20 mouse cellular contexts compared by ENCODE assay signal in the genomic region with DNA sequence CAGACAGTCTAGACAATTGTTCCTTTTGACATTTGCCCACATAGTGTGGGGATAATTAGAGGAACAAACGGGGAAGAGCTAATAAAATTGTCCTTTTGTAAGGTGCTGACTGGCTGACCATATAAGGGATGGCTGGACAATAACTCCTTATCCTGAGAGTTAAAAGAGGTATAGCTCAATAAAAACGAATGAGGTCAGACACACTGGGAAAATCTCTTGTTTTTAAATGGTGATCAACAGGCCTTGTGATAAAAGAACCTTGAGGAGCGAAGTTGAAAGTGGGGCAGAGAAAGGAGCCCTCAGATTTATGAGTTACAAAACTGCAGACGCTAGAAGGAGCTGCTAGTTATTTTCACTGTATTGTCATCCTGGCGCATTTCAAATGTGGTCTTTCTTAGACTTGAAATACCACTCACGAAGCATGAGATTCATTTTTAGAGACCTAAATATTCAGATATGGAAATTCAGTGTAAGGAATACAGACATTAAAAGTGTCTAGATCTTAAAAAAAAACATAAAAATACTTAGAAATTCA. TPM values are rescaled to one million over a fixed set of nuclear protein-coding genes. Genes with fewer than 3 reads are reported as not detected.
DNase-seq lines count a peak whose midpoint lies in the region; ATAC-seq lines count a peak whose summit lies in the region.
"Had no signal": no experiment of that assay in that cellular context is flagged by ENCODE, and none has a peak within 500 bp of the region (broad histone marks: within the 10 kb centered on the region; RNA-seq: fewer than 3 reads in every experiment).

No protein-coding gene starts in this region.

- 40% methylated on average over 6 of the region's 6 CpGs for WGBS in hindbrain, embryonic 13.5 days
- WGBS in hindbrain, embryonic 12.5 days = 55% methylated on average over 6 of the region's 6 CpGs
- WGBS in midbrain, embryonic 11.5 days = 64% methylated on average over 6 of the region's 6 CpGs
- 66% methylated on average over 6 of the region's 6 CpGs for WGBS in midbrain, embryonic 10.5 days
- WGBS in midbrain, embryonic 15.5 days = 41% methylated on average over 6 of the region's 6 CpGs

- no peak overlapping the region for H3K27ac ChIP-seq in hindbrain, embryonic 13.5 days
- H3K27ac ChIP-seq in hindbrain, embryonic 12.5 days = no peak overlapping the region
- H3K27ac ChIP-seq in midbrain, embryonic 11.5 days (ENCODE audit: low read depth, low read length) = no peak overlapping the region
- H3K27ac ChIP-seq in midbrain, embryonic 10.5 days (replicated peaks) = no peak overlapping the region
- H3K27ac ChIP-seq in midbrain, embryonic 15.5 days = peak overlapping the region; percentile 21; the same call in 1 of the 2 replicates
- H3K27ac ChIP-seq: heart, embryonic 13.5 days; intestine, embryonic 15.5 days; kidney, postnatal 0 days; limb, embryonic 10.5 days; neural tube, embryonic 12.5 days had no signal

- ATAC-seq in hindbrain, embryonic 13.5 days (ENCODE audit: low FRiP score) = no peak
- no peak for ATAC-seq in hindbrain, embryonic 12.5 days (ENCODE audit: low FRiP score)
- no peak for ATAC-seq in midbrain, embryonic 11.5 days (ENCODE audit: low FRiP score)
- ATAC-seq in midbrain, embryonic 15.5 days (replicated peaks) = no peak
- ATAC-seq: intestine, embryonic 15.5 days; liver, postnatal 0 days had no signal

- H3K36me3 ChIP-seq in hindbrain, embryonic 13.5 days = 0 out of 2 replicates have a peak, but pooled peaks cover 6% of the 10 kb centered on the region
- no peaks in the 10 kb centered on the region for H3K36me3 ChIP-seq in hindbrain, embryonic 12.5 days
- no peaks in the 10 kb centered on the region for H3K36me3 ChIP-seq in midbrain, embryonic 11.5 days (ENCODE audit: control insufficient read depth, insufficient read depth, low read length)
- no peaks in the 10 kb centered on the region for H3K36me3 ChIP-seq in midbrain, embryonic 10.5 days
- H3K36me3 ChIP-seq in midbrain, embryonic 15.5 days (replicated peaks) = no peaks in the 10 kb centered on the region
- H3K36me3 ChIP-seq: intestine, embryonic 15.5 days; limb, embryonic 10.5 days; neural tube, embryonic 12.5 days had no signal

- H3K4me3 ChIP-seq in hindbrain, embryonic 13.5 days = no peak overlapping the region
- H3K4me3 ChIP-seq in hindbrain, embryonic 12.5 days = no peak overlapping the region
- no peak overlapping the region for H3K4me3 ChIP-seq in midbrain, embryonic 11.5 days (ENCODE audit: low read depth, low read length)
- H3K4me3 ChIP-seq in midbrain, embryonic 10.5 days = no peak overlapping the region
- H3K4me3 ChIP-seq in midbrain, embryonic 15.5 days = no peak overlapping the region
- H3K4me3 ChIP-seq: heart, embryonic 13.5 days; intestine, embryonic 15.5 days; limb, embryonic 10.5 days; neural tube, embryonic 12.5 days had no signal

- H3K4me1 ChIP-seq in hindbrain, embryonic 13.5 days (replicated peaks) = peaks cover 9% of the 10 kb centered on the region
- H3K4me1 ChIP-seq in hindbrain, embryonic 12.5 days = no peaks in the 10 kb centered on the region
- no peaks in the 10 kb centered on the region for H3K4me1 ChIP-seq in midbrain, embryonic 11.5 days (ENCODE audit: control insufficient read depth, insufficient read depth, low read length)
- no peaks in the 10 kb centered on the region for H3K4me1 ChIP-seq in midbrain, embryonic 10.5 days
- peaks cover 5% of the 10 kb centered on the region; the same call in 1 of the 2 replicates for H3K4me1 ChIP-seq in midbrain, embryonic 15.5 days
- H3K4me1 ChIP-seq: intestine, embryonic 15.5 days; limb, embryonic 10.5 days; neural tube, embryonic 12.5 days had no signal

- no peaks in the 10 kb centered on the region for H3K9me3 ChIP-seq in hindbrain, embryonic 13.5 days
- no peaks in the 10 kb centered on the region for H3K9me3 ChIP-seq in hindbrain, embryonic 12.5 days (replicated peaks)
- H3K9me3 ChIP-seq in midbrain, embryonic 11.5 days (ENCODE audit: control insufficient read depth, low read length) = no peaks in the 10 kb centered on the region
- H3K9me3 ChIP-seq in midbrain, embryonic 10.5 days (replicated peaks) = peaks cover 4% of the 10 kb centered on the region; the same call in 1 of the 2 replicates
- H3K9me3 ChIP-seq in midbrain, embryonic 15.5 days = no peaks in the 10 kb centered on the region
- H3K9me3 ChIP-seq: heart, embryonic 13.5 days; intestine, embryonic 15.5 days; limb, embryonic 10.5 days; neural tube, embryonic 12.5 days had no signal

- H3K4me2 ChIP-seq in hindbrain, embryonic 13.5 days = peak overlapping the region; percentile 17; the same call in 1 of the 2 replicates
- H3K4me2 ChIP-seq in hindbrain, embryonic 12.5 days (replicated peaks) = no peak overlapping the region
- H3K4me2 ChIP-seq in midbrain, embryonic 11.5 days = no peak overlapping the region
- H3K4me2 ChIP-seq in midbrain, embryonic 15.5 days = peak overlapping the region; percentile 26; the same call in 1 of the 2 replicates
- H3K4me2 ChIP-seq: heart, embryonic 13.5 days; intestine, embryonic 15.5 days; neural tube, embryonic 12.5 days had no signal

- peak; percentile 79 for DNase-seq in midbrain, embryonic 11.5 days (ENCODE audit: low spot score, missing footprints)
- no peak for DNase-seq in midbrain, embryonic 10.5 days (ENCODE audit: low spot score)
- no peak for DNase-seq in adrenal gland, adult 18-20 months (ENCODE audit: low spot score in 2 of 2)
- no peak for DNase-seq in thymus, postnatal 25 days
- DNase-seq: gastrocnemius, postnatal 14 days; heart, adult 18-20 months; liver, postnatal 0 days; lung, postnatal 10 days; right cerebral cortex, postnatal 14 days; spleen, adult 18-20 months had no signal

- H3K9ac ChIP-seq in hindbrain, embryonic 13.5 days = no peak overlapping the region
- H3K9ac ChIP-seq in hindbrain, embryonic 12.5 days = no peak overlapping the region
- no peak overlapping the region for H3K9ac ChIP-seq in midbrain, embryonic 11.5 days (ENCODE audit: low read length)
- no peak overlapping the region for H3K9ac ChIP-seq in midbrain, embryonic 15.5 days
- H3K9ac ChIP-seq: heart, embryonic 13.5 days; intestine, embryonic 15.5 days; liver, postnatal 0 days; neural tube, embryonic 12.5 days had no signal

- peaks cover 45% of the 10 kb centered on the region for H3K27me3 ChIP-seq in hindbrain, embryonic 13.5 days
- H3K27me3 ChIP-seq in hindbrain, embryonic 12.5 days = peaks cover 30% of the 10 kb centered on the region
- H3K27me3 ChIP-seq in midbrain, embryonic 11.5 days (ENCODE audit: control insufficient read depth, insufficient read depth, low read length) = peaks cover 31% of the 10 kb centered on the region
- H3K27me3 ChIP-seq in midbrain, embryonic 10.5 days (ENCODE audit: low read depth, poor library complexity, severe bottlenecking) = peaks cover 96% of the 10 kb centered on the region
- no peaks in the 10 kb centered on the region for H3K27me3 ChIP-seq in midbrain, embryonic 15.5 days (replicated peaks)
- H3K27me3 ChIP-seq: heart, embryonic 13.5 days; intestine, embryonic 15.5 days had no signal

RNA-seq across cellular contexts. Expression of a gene that starts 6.8 kb away (rescaled TPM):
- polyA plus RNA-seq in hindbrain, embryonic 13.5 days (2015; fragmentation: Nextera tagmentation; extraction: Ambion mirVana) = 38.5 and 38.7 TPM in 2 replicates
- 41.3 and 44.7 TPM in 2 replicates for polyA plus RNA-seq in hindbrain, embryonic 12.5 days (2016; fragmentation: Nextera tagmentation; extraction: Ambion mirVana)
- 20.8 TPM in 2 replicates for polyA plus RNA-seq in midbrain, embryonic 11.5 days (2014; fragmentation: Nextera tagmentation; extraction: Ambion mirVana)
- polyA plus RNA-seq in midbrain, embryonic 10.5 days (2016; fragmentation: Nextera tagmentation; extraction: Ambion mirVana) = 5.9 and 11.6 TPM in 2 replicates
- polyA plus RNA-seq in midbrain, embryonic 15.5 days (2015; fragmentation: Nextera tagmentation; extraction: Ambion mirVana) = 37.0 and 40.5 TPM in 2 replicates
- 100 to 1,000 TPM in 1 of 2 experiments, 10 to 100 TPM in 1; 85.7 to 140 TPM for total RNA-seq in adrenal gland, adult 18-20 months (2021)
- total RNA-seq: megakaryocyte progenitor cell, adult 5-6 weeks; monocyte, adult 5-6 weeks had no signal

Comparison
In these comparisons a context has a peak if more than half of its experiments do, and no peak if none do; other contexts are left out.
1. H3K4me2 ChIP-seq: peak in hindbrain, embryonic 13.5 days (single experiment) and midbrain, embryonic 15.5 days (single experiment); none in hindbrain, embryonic 12.5 days (single experiment) and midbrain, embryonic 11.5 days (single experiment).